Mouse (Mus musculus) heart, embryonic 12.5 days (tissue): ENCODE measurements around the gene Gm45808. TPM values are rescaled to one million over a fixed set of nuclear protein-coding genes. Genes with fewer than 3 reads are reported as not detected.

Source experiments
- ATAC-seq: fragments of 200-750 bp; cut with Nextera tagmentation; 2 replicates; pipeline ENCODE4 v1.8.0; 2017; ENCODE audit warnings: moderate TSS enrichment, moderate library complexity; ENCODE audit not compliant: insufficient number of reproducible peaks, low FRiP score
- H3K27ac ChIP-seq: fragments of 300-500 bp; sonication (generic); 2 replicates; pipeline ENCODE4 v1.5.1; 2016; ENCODE audit warnings: mild to moderate bottlenecking, moderate library complexity; ENCODE audit not compliant: poor library complexity, severe bottlenecking
- H3K27me3 ChIP-seq: fragments of 300-500 bp; sonication (generic); replicated peaks from 2 replicates; pipeline ENCODE4 v1.6.1; 2016; ENCODE audit warnings: mild to moderate bottlenecking, moderate library complexity
- H3K36me3 ChIP-seq: fragments of 300-500 bp; sonication (generic); 2 replicates; pipeline ENCODE4 v1.6.1; 2016; ENCODE audit warnings: mild to moderate bottlenecking, moderate library complexity
- H3K4me1 ChIP-seq: fragments of 300-500 bp; sonication (generic); replicated peaks from 2 replicates; pipeline ENCODE4 v1.6.1; 2016; ENCODE audit warnings: mild to moderate bottlenecking
- H3K4me2 ChIP-seq: fragments of 300-500 bp; sonication (generic); 2 replicates; pipeline ENCODE4 v1.6.1; 2016; ENCODE audit warnings: mild to moderate bottlenecking, moderate library complexity
- H3K4me3 ChIP-seq: fragments of 300-500 bp; sonication (generic); 2 replicates; pipeline ENCODE4 v1.5.1; 2016; ENCODE audit warnings: mild to moderate bottlenecking
- H3K9ac ChIP-seq: fragments of 300-500 bp; sonication (generic); 2 replicates; pipeline ENCODE4 v1.6.1; 2016; ENCODE audit warnings: mild to moderate bottlenecking, moderate library complexity
- H3K9me3 ChIP-seq: fragments of 300-500 bp; sonication (generic); replicated peaks from 2 replicates; pipeline ENCODE4 v1.6.1; 2016; ENCODE audit warnings: mild to moderate bottlenecking, moderate library complexity
- WGBS: fragments of 180-500 bp; shearing (Covaris S2); methylation state at CpG from one replicate; pipeline ENCODE4 v1.1.7; 2016; 5-methylcytosine and 5-hydroxymethylcytosine counted together
- polyA plus RNA-seq: library from polyadenylated mRNA; unstranded; fragments of >200 nt; fragmentation: Nextera tagmentation; extraction: Ambion mirVana; gene quantifications from 2 replicates; pipeline ENCODE4 v1.2.1, GENCODE M21; 2016

Gm45808 gene
- polyA plus RNA-seq, 1 experiment from 2014 or later, result not detected

DNA sequence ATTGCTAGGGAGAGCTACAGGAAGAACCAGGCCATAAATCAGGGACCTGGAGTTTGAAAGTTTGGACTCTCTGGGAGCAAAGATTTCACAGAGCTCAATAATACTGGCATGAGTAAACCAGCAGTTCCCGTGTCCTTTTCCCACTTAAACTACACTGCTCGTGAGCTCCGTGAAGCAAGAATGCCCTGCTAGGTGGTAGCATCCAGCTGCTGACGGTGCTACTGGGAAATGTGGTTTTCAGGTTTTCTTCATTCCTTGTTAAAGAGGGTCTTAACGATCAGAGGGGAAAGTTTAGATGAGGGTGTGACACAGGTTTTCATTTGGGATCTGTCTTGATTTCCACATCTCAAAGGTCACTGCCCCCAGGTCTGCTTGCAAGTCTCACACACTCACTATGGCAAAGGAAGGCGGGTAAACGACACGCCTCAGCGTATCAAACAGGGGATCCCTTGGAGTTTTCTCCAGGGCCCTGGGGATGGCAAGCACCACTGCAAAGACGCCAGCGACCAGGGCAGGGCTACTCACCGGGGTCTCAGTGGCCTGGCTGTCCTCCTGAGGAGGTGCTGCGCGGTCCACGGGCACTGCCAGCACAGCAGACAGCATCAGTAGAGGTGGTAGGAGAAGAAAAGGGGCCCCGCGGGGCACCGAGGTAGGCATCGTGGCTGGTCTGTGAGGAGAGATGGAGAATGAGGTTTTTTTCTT lies 22.7 kb upstream of the Gm45808 start:
- no peaks in the 10 kb centered on the region for H3K9me3 ChIP-seq
- H3K9ac ChIP-seq, result peak overlapping the region; percentile 83
- peaks cover 19% of the 10 kb centered on the region for H3K4me1 ChIP-seq
- peaks cover 36% of the 10 kb centered on the region for H3K36me3 ChIP-seq
- peak; percentile 12 for ATAC-seq
- no peaks in the 10 kb centered on the region for H3K27me3 ChIP-seq
- 33% methylated on average over 19 of the region's 19 CpGs for WGBS
- H3K4me3 ChIP-seq, result peak overlapping the region; percentile 74
- peak overlapping the region; percentile 80; the same call in 1 of the 2 replicates for H3K27ac ChIP-seq
- H3K4me2 ChIP-seq, result peak overlapping the region; percentile 82

DNA sequence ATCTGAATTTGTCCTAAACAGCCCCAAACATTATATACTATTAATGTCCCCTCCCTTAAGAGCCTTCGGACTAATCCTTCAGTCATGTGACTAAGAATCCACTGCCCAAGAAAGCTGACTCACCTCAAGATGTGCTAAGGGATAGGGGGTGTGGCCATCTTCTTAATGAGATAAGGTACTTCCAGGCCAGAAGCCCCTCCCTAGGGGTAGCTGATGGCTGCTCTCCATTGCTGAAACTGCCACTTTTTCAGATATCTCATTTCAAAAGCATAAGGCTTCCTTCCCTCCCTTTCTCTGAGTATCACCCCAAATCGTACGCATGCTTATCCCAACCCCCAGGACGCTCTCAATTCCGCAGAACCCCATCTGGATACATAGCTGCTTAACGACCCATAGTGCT lies 21.9 kb upstream of the Gm45808 start:
- H3K9me3 ChIP-seq, result no peaks in the 10 kb centered on the region
- H3K36me3 ChIP-seq, result peaks cover 37% of the 10 kb centered on the region
- WGBS, result 71% methylated on average over 6 of the region's 6 CpGs
- peak overlapping the region; percentile 74 for H3K4me3 ChIP-seq
- peak overlapping the region; percentile 83; the same call in 1 of the 2 replicates for H3K9ac ChIP-seq
- H3K27me3 ChIP-seq, result no peaks in the 10 kb centered on the region
- peaks cover 19% of the 10 kb centered on the region for H3K4me1 ChIP-seq
- H3K4me2 ChIP-seq, result peak overlapping the region; percentile 82
- peak overlapping the region; percentile 3; the same call in 1 of the 2 replicates for H3K27ac ChIP-seq
- peak; percentile 76 for ATAC-seq

DNA sequence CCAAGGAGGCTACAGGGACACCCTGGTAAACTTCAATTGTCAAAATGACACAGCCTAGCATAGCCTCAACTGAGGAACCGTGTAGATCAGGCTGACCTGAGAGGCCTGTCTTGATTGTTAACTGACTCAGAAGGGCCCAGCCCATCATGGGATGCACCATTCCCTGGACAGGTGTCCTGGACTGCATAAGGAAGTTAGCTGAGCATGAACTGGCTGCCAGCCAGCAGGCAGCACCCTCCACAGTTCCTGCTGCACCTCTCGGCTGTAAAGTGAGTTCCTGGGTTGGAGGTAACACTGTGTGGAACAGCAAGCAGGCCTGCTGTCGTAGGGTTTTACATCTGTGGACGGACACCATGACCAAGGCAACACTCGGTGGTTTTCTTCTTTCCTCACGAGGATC lies 21.0 kb upstream of the Gm45808 start:
- peaks cover 45% of the 10 kb centered on the region for H3K36me3 ChIP-seq
- H3K9me3 ChIP-seq, result no peaks in the 10 kb centered on the region
- no peak overlapping the region for H3K4me2 ChIP-seq
- WGBS, result 84% methylated on average over 6 of the region's 6 CpGs
- no peak overlapping the region for H3K27ac ChIP-seq
- no peaks in the 10 kb centered on the region for H3K27me3 ChIP-seq
- H3K4me1 ChIP-seq, result peaks cover 19% of the 10 kb centered on the region
- no peak overlapping the region; the same call in 1 of the 2 replicates for H3K9ac ChIP-seq
- no peak overlapping the region for H3K4me3 ChIP-seq
- ATAC-seq, result no peak

DNA sequence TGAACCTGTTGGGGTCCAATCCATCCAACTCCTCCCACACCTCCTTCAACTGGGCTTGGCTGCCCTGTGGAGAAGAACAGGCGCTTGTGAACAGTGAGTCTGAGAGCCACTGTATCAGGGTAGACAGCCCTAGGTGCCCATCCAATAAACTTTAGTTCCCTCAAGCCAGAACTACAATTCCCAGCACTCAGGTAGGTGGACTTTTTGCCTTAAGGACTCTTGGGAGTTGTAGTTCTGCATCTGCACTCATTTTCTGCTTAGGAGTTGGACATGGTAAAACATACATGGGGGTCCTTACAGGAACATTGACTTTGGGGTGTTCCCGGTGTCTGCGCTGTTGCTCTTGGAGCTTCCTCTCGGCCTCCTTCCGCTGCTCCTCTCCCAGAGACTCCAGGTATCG lies 11.8 kb upstream of the Gm45808 start:
- Histone ChIP-seq H3K4me3 (no peak overlapping the region), H3K9me3 (no peaks in the 10 kb centered on the region), H3K36me3 (peaks cover 95% of the 10 kb centered on the region), H3K27ac (no peak overlapping the region), H3K27me3 (no peaks in the 10 kb centered on the region), H3K4me1 (0 out of 2 replicates have a peak, but pooled peaks cover 9% of the 10 kb centered on the region), H3K9ac (no peak overlapping the region), H3K4me2 (no peak overlapping the region)
- 93% methylated on average over 6 of the region's 6 CpGs for WGBS
- no peak for ATAC-seq

DNA sequence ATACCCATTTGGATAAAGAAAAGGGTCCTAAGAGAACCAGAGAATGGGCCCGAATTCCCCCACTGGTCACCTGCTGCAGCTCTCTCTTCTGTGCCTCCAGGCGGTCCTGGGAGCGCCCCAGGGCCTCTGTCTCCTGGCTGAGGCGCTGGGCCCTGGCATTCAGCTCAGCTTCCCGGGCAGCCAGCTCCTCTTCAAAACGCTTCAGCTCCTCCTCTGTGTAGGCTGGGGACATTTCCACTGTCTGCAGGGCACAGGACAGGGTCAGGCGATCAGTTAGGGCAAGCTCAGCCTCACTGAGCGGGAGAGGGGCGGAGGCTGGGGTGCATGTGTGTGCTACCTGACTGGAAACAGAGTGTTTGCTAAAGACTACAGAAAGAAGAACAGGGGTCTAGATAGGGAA lies 7.9 kb upstream of the Gm45808 start:
- H3K4me1 ChIP-seq, result peaks cover 13% of the 10 kb centered on the region
- no peak for ATAC-seq
- no peaks in the 10 kb centered on the region for H3K27me3 ChIP-seq
- no peak overlapping the region for H3K27ac ChIP-seq
- H3K9ac ChIP-seq, result 0 out of 2 replicates have a peak overlapping the region, but pooled peaks have one; percentile 4
- no peaks in the 10 kb centered on the region for H3K9me3 ChIP-seq
- H3K36me3 ChIP-seq, result peaks cover 74% of the 10 kb centered on the region
- WGBS, result 86% methylated on average over 9 of the region's 9 CpGs
- H3K4me2 ChIP-seq, result no peak overlapping the region
- no peak overlapping the region for H3K4me3 ChIP-seq

DNA sequence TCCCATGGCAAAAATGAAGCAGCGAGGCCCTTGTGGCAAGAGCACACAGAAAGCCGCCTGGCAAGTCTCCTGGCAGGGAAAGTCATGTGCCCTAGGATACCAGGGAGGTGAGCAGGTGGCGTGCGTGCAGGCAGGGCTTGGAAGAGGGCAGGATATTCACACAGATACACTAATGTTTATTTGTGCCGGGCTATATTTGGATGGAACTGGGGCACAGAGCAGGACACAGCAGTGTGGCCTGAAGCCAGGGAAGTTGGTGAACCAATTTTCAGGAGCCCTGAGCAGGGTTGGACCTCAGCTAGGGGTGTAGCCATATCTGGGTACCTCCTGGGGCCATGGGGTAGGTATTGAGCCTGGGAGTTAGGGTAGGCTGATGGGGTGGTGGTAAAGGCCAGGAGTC lies 6.3 kb upstream of the Gm45808 start:
- Histone ChIP-seq H3K4me3 (no peak overlapping the region), H3K36me3 (peaks cover 60% of the 10 kb centered on the region), H3K27me3 (no peaks in the 10 kb centered on the region), H3K9ac (no peak overlapping the region), H3K4me2 (no peak overlapping the region), H3K4me1 (peaks cover 25% of the 10 kb centered on the region), H3K27ac (no peak overlapping the region), H3K9me3 (no peaks in the 10 kb centered on the region)
- ATAC-seq, result no peak
- 91% methylated on average over 5 of the region's 5 CpGs for WGBS

DNA sequence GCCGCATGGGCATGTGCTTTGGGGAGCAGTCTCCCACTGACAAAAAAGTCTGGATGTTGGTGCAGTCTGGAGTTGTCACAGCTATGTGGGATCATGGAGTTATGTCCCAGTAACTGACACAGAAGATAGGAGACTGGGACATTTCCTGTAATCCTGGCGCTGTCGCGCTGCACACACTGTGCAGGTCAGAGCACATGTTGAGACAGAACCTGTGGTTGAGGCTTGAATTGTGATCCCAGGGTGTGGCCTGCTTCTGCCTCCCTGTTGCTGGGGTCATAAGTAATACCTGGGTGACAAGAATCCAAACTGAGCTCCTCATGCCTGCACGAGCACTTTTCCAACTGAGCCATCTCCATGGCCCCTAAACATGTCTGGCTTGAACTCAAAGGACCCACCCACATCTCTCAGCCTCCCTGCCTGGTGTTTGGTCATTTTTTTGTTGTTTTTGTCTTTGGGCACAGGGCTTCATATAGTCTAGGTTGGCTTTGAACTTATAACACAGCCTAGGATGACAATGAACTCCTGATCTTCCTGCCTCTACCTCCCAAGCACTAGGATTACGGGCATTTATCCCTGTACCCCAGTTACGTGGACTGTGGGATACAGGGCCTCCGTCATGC lies 5.7 kb upstream of the Gm45808 start:
- H3K9me3 ChIP-seq, result no peaks in the 10 kb centered on the region
- peaks cover 26% of the 10 kb centered on the region for H3K4me1 ChIP-seq
- H3K4me3 ChIP-seq, result no peak overlapping the region
- no peak overlapping the region for H3K4me2 ChIP-seq
- peaks cover 54% of the 10 kb centered on the region for H3K36me3 ChIP-seq
- no peak for ATAC-seq
- H3K27me3 ChIP-seq, result no peaks in the 10 kb centered on the region
- WGBS, result 92% methylated on average over 8 of the region's 8 CpGs
- no peak overlapping the region for H3K27ac ChIP-seq
- H3K9ac ChIP-seq, result no peak overlapping the region

DNA sequence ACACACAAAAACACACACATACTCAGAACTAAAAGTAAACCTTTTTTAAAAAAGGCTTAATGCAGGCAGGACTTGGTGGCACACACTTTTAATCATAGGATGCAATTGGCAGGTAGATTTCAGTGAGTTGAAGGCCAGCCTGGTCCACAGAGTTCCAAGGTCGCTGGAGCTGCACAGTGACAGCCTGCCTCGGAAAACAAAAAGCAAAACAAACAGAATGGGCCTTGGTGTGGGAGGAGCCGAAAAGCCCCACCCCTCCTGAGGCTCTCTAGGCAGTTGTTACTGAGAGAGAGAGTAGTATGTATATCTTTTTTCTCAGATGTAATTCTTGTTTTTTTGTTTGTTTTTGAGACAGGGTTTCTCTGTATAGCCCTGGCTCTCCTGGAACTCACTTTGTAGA lies 4.7 kb upstream of the Gm45808 start:
- Histone ChIP-seq H3K27me3 (no peaks in the 10 kb centered on the region), H3K36me3 (peaks cover 43% of the 10 kb centered on the region), H3K4me3 (no peak overlapping the region), H3K9ac (no peak overlapping the region), H3K9me3 (no peaks in the 10 kb centered on the region), H3K4me1 (peaks cover 26% of the 10 kb centered on the region), H3K27ac (no peak overlapping the region), H3K4me2 (no peak overlapping the region)
- 20% methylated on average over 3 of the region's 3 CpGs for WGBS
- peak; percentile 65; the same call in 1 of the 2 replicates for ATAC-seq

DNA sequence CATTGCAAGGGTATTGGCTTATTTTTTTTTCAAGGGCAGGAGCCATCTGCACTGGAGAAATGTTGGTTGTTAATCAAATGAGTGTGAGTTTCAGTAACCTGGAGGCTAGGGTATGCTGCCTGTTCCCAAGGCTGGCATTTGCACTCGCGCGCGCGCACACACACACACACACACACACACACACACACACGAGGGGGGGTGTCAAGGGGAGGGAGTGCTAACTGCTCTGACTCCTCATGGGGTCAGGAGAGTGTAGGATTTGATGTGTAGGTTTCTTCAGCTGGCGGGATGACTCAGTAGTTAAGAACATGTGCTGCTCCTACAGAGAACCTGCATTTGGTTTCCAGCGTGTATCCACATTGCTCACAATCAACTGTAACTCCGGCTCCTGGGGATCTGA lies 4.2 kb upstream of the Gm45808 start:
- Histone ChIP-seq H3K4me3 (no peak overlapping the region), H3K27me3 (no peaks in the 10 kb centered on the region), H3K27ac (no peak overlapping the region), H3K9ac (no peak overlapping the region), H3K36me3 (peaks cover 38% of the 10 kb centered on the region), H3K9me3 (no peaks in the 10 kb centered on the region), H3K4me2 (no peak overlapping the region), H3K4me1 (peaks cover 26% of the 10 kb centered on the region)
- 55% methylated on average over 8 of the region's 9 CpGs for WGBS
- ATAC-seq, result peak; percentile 63

DNA sequence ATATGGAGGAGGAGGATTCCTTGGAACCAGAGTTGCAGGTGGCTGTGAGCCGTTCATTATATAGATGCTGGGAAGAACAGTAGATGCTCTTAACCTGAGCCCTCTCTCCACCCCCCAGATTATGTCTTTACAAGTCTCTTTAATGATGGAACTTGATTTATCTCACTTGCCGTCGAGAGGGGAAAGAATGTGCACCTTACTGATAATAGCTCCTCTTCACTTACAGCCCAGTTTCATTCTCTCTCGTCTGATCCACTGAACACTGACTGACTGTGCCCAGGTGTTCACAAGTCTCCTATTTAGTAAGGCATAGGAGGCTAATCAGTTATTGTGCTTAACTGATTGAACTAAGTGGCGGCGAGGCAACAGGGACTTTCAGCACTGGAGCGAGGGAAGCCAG lies 3.0 kb upstream of the Gm45808 start:
- no peak overlapping the region for H3K4me3 ChIP-seq
- no peak overlapping the region for H3K4me2 ChIP-seq
- no peak overlapping the region for H3K27ac ChIP-seq
- peaks cover 29% of the 10 kb centered on the region for H3K36me3 ChIP-seq
- H3K9me3 ChIP-seq, result no peaks in the 10 kb centered on the region
- H3K9ac ChIP-seq, result no peak overlapping the region
- H3K4me1 ChIP-seq, result peaks cover 26% of the 10 kb centered on the region
- WGBS, result 53% methylated on average over 7 of the region's 7 CpGs
- H3K27me3 ChIP-seq, result no peaks in the 10 kb centered on the region
- ATAC-seq, result no peak

DNA sequence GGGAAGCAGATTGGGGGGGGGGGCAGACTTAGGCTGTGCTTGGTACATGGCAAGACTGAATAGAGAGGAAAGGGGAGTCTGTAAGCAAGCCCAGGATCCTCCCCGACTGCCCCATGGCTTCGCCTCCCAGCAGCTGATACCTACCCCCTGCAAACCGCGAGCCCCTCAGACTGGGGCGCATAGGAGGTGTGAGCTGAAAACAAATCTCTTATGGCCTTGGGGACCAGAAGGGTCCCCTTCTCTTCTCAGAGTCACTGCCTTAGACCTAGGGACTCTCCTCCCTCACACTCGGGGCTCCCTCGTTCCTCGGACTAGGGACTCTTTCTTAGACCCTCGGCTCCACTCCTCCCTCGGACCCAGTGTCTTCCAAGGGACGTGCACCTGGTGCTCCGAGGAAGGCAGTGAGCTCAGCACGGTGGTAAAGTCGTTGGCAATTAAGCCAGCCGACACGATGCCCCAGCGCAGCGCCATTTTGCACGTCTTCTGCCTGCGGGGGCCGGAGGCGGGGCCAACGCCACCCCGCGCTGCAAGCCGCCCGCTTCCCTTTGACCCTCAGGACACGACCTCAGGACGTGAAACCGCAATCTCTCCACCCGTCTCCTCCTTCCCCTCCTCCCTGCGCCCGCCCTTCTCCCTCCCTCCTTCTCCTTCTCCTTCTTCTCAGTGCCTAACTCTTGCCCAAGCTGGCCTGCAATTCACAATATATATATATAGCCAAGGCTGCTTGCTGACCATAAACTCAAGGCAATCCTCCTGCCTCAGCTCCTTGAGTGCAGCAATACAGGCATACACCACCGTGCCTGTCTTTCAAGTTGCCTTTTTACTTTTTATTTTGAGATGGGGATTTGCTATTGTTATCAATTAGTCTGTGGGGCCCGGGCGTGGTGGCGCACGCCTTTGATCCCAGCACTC lies 1.9 kb upstream of the Gm45808 start, which contains the start of gene Dhdh:
Gene Dhdh, minus strand, starts transcription at position 513 of the 912 bp plus-strand sequence.
- peak; percentile 77 for ATAC-seq
- peaks cover 19% of the 10 kb centered on the region for H3K36me3 ChIP-seq
- peak within 1 kb of the TSS; percentile 61 for H3K4me3 ChIP-seq
- peak within 1 kb of the TSS; percentile 81 for H3K4me2 ChIP-seq
- H3K9me3 ChIP-seq, result no peaks in the 10 kb centered on the region
- WGBS, result 7% methylated on average over 37 of the region's 38 CpGs
- H3K27ac ChIP-seq, result no peak within 1 kb of the TSS
- peaks cover 26% of the 10 kb centered on the region for H3K4me1 ChIP-seq
- peak within 1 kb of the TSS; percentile 78 for H3K9ac ChIP-seq
- no peaks in the 10 kb centered on the region for H3K27me3 ChIP-seq
